Mouse (Mus musculus) CH12.LX (cell line): ENCODE results near the gene Aldh1b1.
A peak's percentile ranks its signal among the peaks of the same experiment; 100 is the strongest.

Experiments used
- CTCF ChIP-seq, 2 experiments: IDR thresholded peaks in 1 of 2; conservative IDR thresholded peaks in 1 of 2; 2 replicates each; pipeline ENCODE4 v1.5.1; 2011 to 2012; ENCODE audit warnings: low read depth in 2 of 2, low read length in 2 of 2, improper control_type of control experiment in 1 of 2, inconsistent platforms in 1 of 2, mild to moderate bottlenecking in 1 of 2, moderate library complexity in 1 of 2
- EP300 ChIP-seq: IDR thresholded peaks from 2 replicates; pipeline ENCODE4 v1.6.1; 2011; ENCODE audit warnings: low read length, improper control_type of control experiment
- ETS1 ChIP-seq: conservative IDR thresholded peaks from 2 replicates; pipeline ENCODE4 v1.6.1; 2012; ENCODE audit warnings: low read depth, mild to moderate bottlenecking, inconsistent platforms, low read length, improper control_type of control experiment, moderate library complexity
- HCFC1 ChIP-seq: IDR thresholded peaks from 2 replicates; pipeline ENCODE4 v1.6.1; 2012; ENCODE audit warnings: low read depth, mild to moderate bottlenecking, inconsistent platforms, low read length, improper control_type of control experiment
- JUN ChIP-seq: IDR thresholded peaks from 2 replicates; pipeline ENCODE4 v1.6.1; 2011; ENCODE audit warnings: low read depth, mild to moderate bottlenecking, low read length, improper control_type of control experiment, moderate library complexity; ENCODE audit not compliant: insufficient read depth
- MEF2A ChIP-seq: IDR thresholded peaks from 2 replicates; pipeline ENCODE4 v1.6.1; 2014; ENCODE audit warnings: low read depth, mild to moderate bottlenecking, inconsistent platforms, low read length, improper control_type of control experiment, borderline replicate concordance
- POLR2A ChIP-seq: IDR thresholded peaks from 2 replicates; pipeline ENCODE4 v1.6.1; 2011; ENCODE audit warnings: low read depth, mild to moderate bottlenecking, improper control_type of control experiment, low read length
- TBP ChIP-seq: conservative IDR thresholded peaks from 2 replicates; pipeline ENCODE4 v1.6.1; 2011; ENCODE audit warnings: low read depth, low read length, improper control_type of control experiment
- TCF12 ChIP-seq: IDR thresholded peaks from 2 replicates; pipeline ENCODE4 v1.6.1; 2014; ENCODE audit warnings: low read depth, mild to moderate bottlenecking, inconsistent platforms, low read length, improper control_type of control experiment
- USF1 ChIP-seq: IDR thresholded peaks from 2 replicates; pipeline ENCODE4 v1.6.1; 2014; ENCODE audit warnings: low read depth, mild to moderate bottlenecking, inconsistent platforms, low read length, improper control_type of control experiment
- USF2 ChIP-seq: conservative IDR thresholded peaks from 2 replicates; pipeline ENCODE4 v1.6.1; 2011; ENCODE audit warnings: low read depth, low read length, improper control_type of control experiment

- TF ChIP-seq MEF2A, result no peak
- no peak for TF ChIP-seq USF1
- TF ChIP-seq USF2, result no peak
- TF ChIP-seq TBP, result no peak
- no peak for TF ChIP-seq EP300
- peak in 1 of 2 experiments; percentile 18; a peak in 2 of 4 replicates for TF ChIP-seq CTCF (conservative IDR thresholded peaks at IDR 0.05 in 1 of 2, IDR thresholded peaks at IDR 0.05 in 1 of 2; ENCODE audit: low read depth in 2 of 2, low read length in 2 of 2)
- no peak for TF ChIP-seq JUN
- no peak for TF ChIP-seq POLR2A
- TF ChIP-seq TCF12, result no peak
- TF ChIP-seq HCFC1, result no peak
- no peak for TF ChIP-seq ETS1
These were observed 23.2 kb downstream of the Aldh1b1 start for GRCm38 (mm10) chr4:45821995-45822394.
